Mouse (Mus musculus) lung, embryonic 14.5 days (tissue): ENCODE measurements around the gene Lpxn. TPM values are rescaled to one million over a fixed set of nuclear protein-coding genes. Genes with fewer than 3 reads are reported as not detected.

Source experiments
- ATAC-seq: fragments of 200-750 bp; cut with Nextera tagmentation; 2 replicates; pipeline ENCODE4 v1.8.0; 2017; ENCODE audit warnings: mild to moderate bottlenecking, moderate TSS enrichment, moderate library complexity; ENCODE audit not compliant: insufficient read depth
- DNase-seq: peaks from one replicate; pipeline ENCODE4 v3.0.0-alpha.2; 2015
- H3K27ac ChIP-seq: fragments of 300-500 bp; sonication (generic); 2 replicates; pipeline ENCODE4 v1.5.1; 2014; ENCODE audit warnings: low read depth, mild to moderate bottlenecking, moderate library complexity
- H3K27me3 ChIP-seq: fragments of 300-500 bp; sonication (generic); 2 replicates; pipeline ENCODE4 v1.6.1; 2014; ENCODE audit warnings: low read length, control low read depth; ENCODE audit not compliant: insufficient read depth
- H3K36me3 ChIP-seq: fragments of 300-500 bp; sonication (generic); 2 replicates; pipeline ENCODE4 v1.6.1; 2014; ENCODE audit warnings: control low read depth; ENCODE audit not compliant: insufficient read depth
- H3K4me1 ChIP-seq: fragments of 300-500 bp; sonication (generic); 2 replicates; pipeline ENCODE4 v1.6.1; 2014; ENCODE audit warnings: antibody characterized with exemption, control low read depth; ENCODE audit not compliant: insufficient read depth
- H3K4me2 ChIP-seq: fragments of 300-500 bp; sonication (generic); 2 replicates; pipeline ENCODE4 v1.6.1; 2014; ENCODE audit warnings: mild to moderate bottlenecking
- H3K4me3 ChIP-seq: fragments of 300-500 bp; sonication (generic); 2 replicates; pipeline ENCODE4 v1.5.1; 2014; ENCODE audit warnings: low read depth, low read length
- H3K9ac ChIP-seq: fragments of 300-500 bp; sonication (generic); 2 replicates; pipeline ENCODE4 v1.6.1; 2014
- H3K9me3 ChIP-seq: fragments of 300-500 bp; sonication (generic); 2 replicates; pipeline ENCODE4 v1.6.1; 2016; ENCODE audit warnings: low read depth, low read length, control low read depth
- CTCF ChIP-seq: IDR thresholded peaks from 2 replicates; pipeline ENCODE4 v1.5.1; 2016; ENCODE audit warnings: antibody characterized with exemption, low read depth
- WGBS: fragments of 180-500 bp; shearing (Covaris S2); extraction: QIAGEN DNeasy Blood & Tissue Kit; methylation state at CpG from one replicate; pipeline ENCODE4 v1.1.7; 2014; 5-methylcytosine and 5-hydroxymethylcytosine counted together
- polyA plus RNA-seq: library from polyadenylated mRNA; unstranded; fragments of >200 nt; fragmentation: Nextera tagmentation; extraction: Ambion mirVana; gene quantifications from 2 replicates; pipeline ENCODE4 v1.2.1, GENCODE M21; 2014

Lpxn gene
- polyA plus RNA-seq, 1 experiment from 2014 or later: 1.2 TPM

DNA sequence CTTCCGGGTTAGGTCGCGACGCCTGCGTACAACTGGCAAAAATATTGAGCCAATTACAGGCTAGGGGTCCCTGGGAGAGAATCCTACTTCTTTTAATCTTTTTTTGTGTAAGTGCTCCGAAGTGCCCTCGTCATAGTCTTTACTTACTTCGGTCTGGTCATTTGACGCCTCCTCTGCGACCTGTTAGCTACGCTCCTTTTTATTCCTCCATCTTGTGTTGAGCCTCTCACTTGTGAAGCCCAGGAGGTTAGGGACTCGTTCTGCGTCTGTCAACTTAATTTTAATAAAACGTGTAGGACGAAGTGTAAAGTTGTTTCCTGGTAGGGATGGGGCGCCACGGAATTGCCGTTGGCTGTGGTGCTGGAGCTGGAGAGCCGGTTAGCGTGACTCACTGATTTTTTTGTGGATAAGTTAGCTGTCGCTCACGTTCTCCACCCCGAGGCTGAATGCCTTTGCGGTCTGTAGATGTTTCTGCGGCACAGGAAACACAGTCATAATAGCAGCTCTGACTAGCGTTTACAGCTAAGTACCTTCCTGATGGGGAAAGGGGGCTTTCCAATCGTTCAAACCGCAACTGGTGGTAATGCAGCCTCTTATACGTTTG is 437 bp downstream of the Lpxn start:
- Histone ChIP-seq H3K36me3 (no peaks in the 10 kb centered on the region), H3K4me2 (peak overlapping the region; percentile 69), H3K4me1 (no peaks in the 10 kb centered on the region), H3K4me3 (peak overlapping the region; percentile 95), H3K9ac (peak overlapping the region; percentile 94), H3K27me3 (no peaks in the 10 kb centered on the region), H3K9me3 (no peaks in the 10 kb centered on the region), H3K27ac (peak overlapping the region; percentile 100)
- ATAC-seq (peak; percentile 8), DNase-seq (peak; percentile 77)
- TF ChIP-seq CTCF: no peak
- under 1% methylated on average over 29 of the region's 29 CpGs for WGBS

DNA sequence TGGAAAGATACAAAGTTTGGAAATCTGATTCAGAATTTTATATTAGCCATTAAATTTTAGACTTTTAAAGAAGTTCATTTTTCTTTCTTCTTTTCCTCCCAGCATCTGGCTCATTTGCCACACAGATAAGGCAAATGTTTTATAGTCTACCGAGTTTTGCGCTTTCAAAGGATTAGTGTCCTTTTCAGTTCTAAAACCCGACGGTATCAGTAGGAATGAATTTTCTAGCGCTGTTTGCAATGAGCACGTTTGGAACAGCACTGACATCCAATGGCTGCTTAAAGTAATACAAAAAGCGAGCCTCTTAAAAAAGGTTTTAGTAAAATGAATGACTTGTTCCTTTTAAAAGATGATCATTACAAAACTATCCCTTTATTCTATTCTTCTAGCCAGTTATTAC is 1.1 kb downstream of the Lpxn start:
- under 1% methylated on average over 7 of the region's 7 CpGs for WGBS
- Histone ChIP-seq H3K4me1 (no peaks in the 10 kb centered on the region), H3K4me2 (peak overlapping the region; percentile 69), H3K27me3 (no peaks in the 10 kb centered on the region), H3K9ac (peak overlapping the region; percentile 94), H3K27ac (peak overlapping the region; percentile 100), H3K9me3 (no peaks in the 10 kb centered on the region), H3K36me3 (no peaks in the 10 kb centered on the region), H3K4me3 (peak overlapping the region; percentile 95)
- ATAC-seq: no peak
- peak; percentile 45 for TF ChIP-seq CTCF
- DNase-seq: peak; percentile 80

DNA sequence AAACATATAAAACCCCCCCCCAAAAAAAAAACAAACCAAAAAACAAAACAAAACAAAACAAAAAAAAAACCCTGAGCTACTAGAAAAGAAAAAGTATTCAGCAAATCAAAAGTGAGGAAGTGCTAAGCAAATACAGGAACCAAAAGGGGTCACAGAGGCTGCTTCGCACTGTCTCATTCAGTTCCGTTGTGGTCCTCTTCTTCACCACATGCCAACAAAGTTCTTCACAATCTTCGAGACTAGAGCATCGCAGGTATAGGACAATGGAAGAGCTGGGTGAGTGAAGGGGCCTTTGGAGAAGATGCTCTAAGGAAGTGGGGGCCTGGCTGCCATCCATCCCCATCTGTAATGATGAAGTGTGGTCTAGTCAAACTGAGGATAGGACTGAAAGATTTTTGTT is 2.4 kb downstream of the Lpxn start:
- no peak for ATAC-seq
- Histone ChIP-seq H3K36me3 (no peaks in the 10 kb centered on the region), H3K4me1 (no peaks in the 10 kb centered on the region), H3K9ac (no peak overlapping the region), H3K9me3 (no peaks in the 10 kb centered on the region), H3K27me3 (no peaks in the 10 kb centered on the region), H3K27ac (no peak overlapping the region), H3K4me3 (no peak overlapping the region), H3K4me2 (no peak overlapping the region)
- DNase-seq: no peak
- 66% methylated on average over 4 of the region's 4 CpGs for WGBS
- TF ChIP-seq CTCF: no peak

DNA sequence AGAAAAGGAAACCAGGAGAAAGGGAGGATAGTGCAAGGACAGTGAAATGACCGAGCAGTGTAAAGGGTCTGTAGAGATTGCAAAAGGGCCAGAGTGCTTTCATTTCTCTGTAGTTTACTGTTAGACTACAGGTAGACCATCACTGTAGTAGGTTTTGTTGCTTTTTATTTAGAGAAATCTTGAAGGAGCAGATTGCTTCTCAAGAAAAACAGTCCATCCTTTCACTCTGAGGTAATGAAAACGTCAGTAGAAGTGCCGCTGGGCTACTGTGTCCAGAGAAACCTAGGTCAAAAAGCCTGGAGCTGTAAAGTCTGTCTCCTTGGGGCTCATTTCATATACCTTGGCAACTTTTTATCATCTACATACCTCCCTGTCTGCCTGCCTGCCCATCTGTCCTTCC is 3.1 kb downstream of the Lpxn start:
- Histone ChIP-seq H3K4me1 (no peaks in the 10 kb centered on the region), H3K27ac (no peak overlapping the region), H3K9me3 (no peaks in the 10 kb centered on the region), H3K4me3 (no peak overlapping the region), H3K36me3 (no peaks in the 10 kb centered on the region), H3K9ac (no peak overlapping the region), H3K27me3 (no peaks in the 10 kb centered on the region), H3K4me2 (no peak overlapping the region)
- ATAC-seq: no peak
- no peak for TF ChIP-seq CTCF
- WGBS: 80% methylated on average over 3 of the region's 3 CpGs
- no peak for DNase-seq

DNA sequence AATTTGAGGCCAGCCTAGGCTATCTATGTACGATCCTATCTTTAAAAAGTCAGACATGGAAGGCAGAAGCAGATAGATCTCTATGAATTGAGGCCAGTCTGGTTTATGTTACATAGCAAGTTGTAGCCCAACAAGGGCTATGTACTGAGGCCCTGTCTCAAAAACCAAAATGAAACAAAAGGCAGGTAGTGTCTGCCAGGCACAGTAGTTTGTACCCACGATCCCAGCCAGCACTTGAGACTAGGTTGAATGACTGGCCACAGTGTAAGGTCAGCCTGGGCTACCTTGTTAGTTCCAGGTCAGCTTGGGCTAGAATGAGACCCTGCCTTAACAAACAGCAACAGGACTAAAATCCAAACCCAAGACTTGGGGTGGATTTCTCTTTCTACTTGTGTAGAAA is 4.6 kb downstream of the Lpxn start:
- DNase-seq (no peak), ATAC-seq (no peak)
- H3K27me3 ChIP-seq: no peaks in the 10 kb centered on the region
- H3K4me2 ChIP-seq: no peak overlapping the region
- H3K27ac ChIP-seq: no peak overlapping the region
- H3K4me3 ChIP-seq: no peak overlapping the region
- H3K4me1 ChIP-seq: no peaks in the 10 kb centered on the region
- no peaks in the 10 kb centered on the region for H3K36me3 ChIP-seq
- H3K9me3 ChIP-seq: no peaks in the 10 kb centered on the region
- TF ChIP-seq CTCF: no peak
- WGBS: 75% methylated on average over 2 of the region's 2 CpGs
- H3K9ac ChIP-seq: no peak overlapping the region

DNA sequence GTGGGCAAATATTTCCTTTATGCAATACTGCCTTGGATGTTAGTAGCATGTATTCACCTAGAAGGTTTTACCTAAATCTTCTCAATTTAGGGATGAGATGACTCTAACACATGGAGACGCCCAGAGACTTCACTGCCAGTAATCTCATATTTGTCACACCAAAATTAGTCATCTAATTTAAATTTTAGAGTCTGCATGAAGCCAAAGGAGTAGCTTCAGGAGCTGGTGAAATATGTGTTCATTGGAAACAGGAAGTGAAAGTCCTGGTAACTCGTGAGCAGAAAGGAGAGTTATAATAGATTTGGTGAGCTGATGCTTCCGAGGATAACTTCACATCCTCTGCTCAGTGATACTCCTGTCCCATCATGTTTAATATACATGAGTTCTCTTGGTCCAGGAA is 5.1 kb downstream of the Lpxn start:
- no peak overlapping the region for H3K9ac ChIP-seq
- no peak for TF ChIP-seq CTCF
- H3K4me2 ChIP-seq: no peak overlapping the region
- no peaks in the 10 kb centered on the region for H3K27me3 ChIP-seq
- ATAC-seq: no peak
- H3K36me3 ChIP-seq: no peaks in the 10 kb centered on the region
- WGBS: 60% methylated on average over 3 of the region's 3 CpGs
- no peak overlapping the region for H3K4me3 ChIP-seq
- H3K4me1 ChIP-seq: no peaks in the 10 kb centered on the region
- no peaks in the 10 kb centered on the region for H3K9me3 ChIP-seq
- DNase-seq: no peak
- H3K27ac ChIP-seq: no peak overlapping the region

DNA sequence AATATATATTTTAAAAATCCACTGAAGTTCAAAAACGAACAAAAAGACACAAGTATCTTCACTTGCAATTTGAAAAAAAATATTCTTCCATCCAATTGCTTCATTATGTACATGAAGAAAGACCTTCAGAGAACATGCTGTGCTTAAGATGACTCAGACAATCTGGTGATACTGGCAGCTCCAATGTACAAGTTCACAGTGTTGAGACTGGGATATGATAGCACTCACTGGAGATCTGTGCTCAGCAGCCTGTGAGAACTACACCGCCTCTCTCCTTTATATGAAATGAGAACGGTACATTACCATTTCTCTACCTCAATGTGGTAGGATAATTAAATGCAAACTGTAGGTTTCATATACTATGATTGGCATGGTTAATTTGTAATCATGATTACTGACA is 6.8 kb downstream of the Lpxn start:
- Histone ChIP-seq H3K27me3 (no peaks in the 10 kb centered on the region), H3K9me3 (no peaks in the 10 kb centered on the region), H3K36me3 (no peaks in the 10 kb centered on the region), H3K4me2 (no peak overlapping the region), H3K4me3 (no peak overlapping the region), H3K27ac (no peak overlapping the region), H3K4me1 (no peaks in the 10 kb centered on the region), H3K9ac (no peak overlapping the region)
- WGBS: 75% methylated on average over 3 of the region's 3 CpGs
- TF ChIP-seq CTCF: no peak
- DNase-seq (no peak), ATAC-seq (no peak)

DNA sequence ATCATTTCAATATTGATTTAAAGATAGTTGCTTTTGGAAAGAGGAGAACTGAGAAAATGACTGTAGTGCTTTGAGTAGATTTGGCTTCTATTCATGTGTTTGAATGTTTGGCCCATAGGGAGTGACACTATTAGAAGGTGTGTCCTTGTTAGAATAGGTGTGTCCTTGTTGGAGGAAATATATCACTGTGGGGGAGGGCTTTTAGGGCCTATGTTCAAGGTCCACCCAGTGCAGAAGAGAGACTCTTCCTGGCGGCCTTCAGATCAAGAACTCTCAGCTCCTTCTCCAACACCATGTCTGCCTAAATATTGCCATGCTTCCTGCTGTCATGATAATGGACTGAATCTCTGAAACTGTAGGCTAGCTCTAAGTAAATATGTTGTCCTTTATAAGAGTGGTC is 8.2 kb downstream of the Lpxn start:
- H3K36me3 ChIP-seq: no peaks in the 10 kb centered on the region
- 88% methylated on average over 1 of the region's 1 CpGs for WGBS
- no peaks in the 10 kb centered on the region for H3K27me3 ChIP-seq
- DNase-seq (no peak), ATAC-seq (no peak)
- no peak overlapping the region for H3K4me3 ChIP-seq
- H3K27ac ChIP-seq: no peak overlapping the region
- no peak overlapping the region for H3K9ac ChIP-seq
- TF ChIP-seq CTCF: no peak
- H3K9me3 ChIP-seq: no peaks in the 10 kb centered on the region
- H3K4me2 ChIP-seq: no peak overlapping the region
- H3K4me1 ChIP-seq: no peaks in the 10 kb centered on the region
